Mouse (Mus musculus): ENCODE measurements around the gene Atg9b.

DNA sequence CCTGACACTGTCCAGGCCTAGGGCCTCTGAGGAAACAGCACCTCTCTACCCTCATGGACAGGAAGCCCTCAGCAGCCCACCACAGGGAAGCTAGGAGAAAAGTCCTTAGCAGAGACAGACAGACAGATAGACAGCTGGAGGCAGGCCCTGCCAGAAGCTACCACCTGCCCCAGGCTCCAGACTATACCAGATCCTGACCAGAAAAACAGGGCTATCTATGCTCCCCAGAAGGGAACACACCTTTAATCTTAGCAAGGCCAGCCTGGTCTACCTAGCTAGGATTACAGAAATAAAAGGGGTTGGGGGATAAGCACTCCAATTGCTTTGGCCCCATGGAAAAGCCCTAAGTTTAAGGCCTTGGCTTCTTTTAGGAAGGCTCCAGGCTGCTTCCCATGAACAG lies 48.6 kb downstream of the Atg9b start:
- TF ChIP-seq CTCF (IDR thresholded peaks at IDR 0.05; ENCODE audit: borderline replicate concordance, insufficient read depth, low read length) (no peak), POLR2A (IDR thresholded peaks at IDR 0.05; ENCODE audit: low read depth, low read length) (no peak)

Measured in embryonic fibroblast, embryonic 13.5 days (primary cell).